Mouse (Mus musculus): ENCODE measurements around the gene Rufy1.

DNA sequence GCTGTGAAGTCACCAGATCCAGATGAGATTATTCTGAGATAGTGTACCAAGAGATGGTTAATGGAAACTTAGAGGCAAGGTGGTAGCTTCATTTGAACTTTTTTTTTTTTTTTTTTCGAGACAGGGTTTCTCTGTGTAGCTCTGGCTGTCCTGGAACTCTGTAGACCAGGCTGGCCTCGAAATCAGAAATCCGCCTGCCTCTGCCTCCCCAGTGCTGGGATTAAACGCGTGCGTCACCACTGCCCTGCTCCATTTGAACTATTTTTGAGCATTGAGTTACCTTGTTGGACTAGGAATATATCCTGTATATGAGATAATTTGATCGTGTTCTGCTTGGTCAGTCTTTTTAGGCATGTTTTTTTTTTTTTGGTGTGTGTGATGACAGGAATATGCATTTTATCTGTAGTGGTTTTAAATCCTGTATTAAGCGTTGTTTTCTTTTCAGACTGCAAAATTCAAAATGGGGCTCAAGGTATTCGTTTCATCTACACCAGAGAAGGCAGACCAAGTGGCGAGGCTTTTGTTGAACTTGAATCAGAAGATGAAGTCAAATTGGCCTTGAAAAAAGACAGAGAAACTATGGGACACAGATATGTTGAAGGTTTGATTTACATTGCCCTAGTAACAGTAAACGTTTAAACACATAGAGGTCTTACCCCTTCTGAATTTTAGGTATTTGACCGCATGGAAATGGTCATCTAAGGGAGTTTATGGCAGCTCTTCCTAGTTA lies 51.7 kb downstream of the Rufy1 start:
- TF ChIP-seq CTCF (IDR thresholded peaks at IDR 0.05; ENCODE audit: control insufficient read depth, insufficient read depth, low read length) (no peak), POLR2A (IDR thresholded peaks at IDR 0.05; ENCODE audit: borderline replicate concordance, control insufficient read depth, low read depth, low read length) (no peak)

All from bone marrow, adult 2 months (tissue).